Comparison of ENCODE assay signal across 23 mouse cellular contexts in genomic region chr6:67087837-67088440, GRCm38 (mm10). TPM values are rescaled to one million over a fixed set of nuclear protein-coding genes. Genes with fewer than 3 reads are reported as not detected.
A peak's percentile ranks its signal among the peaks of the same experiment; 100 is the strongest.
DNase-seq lines count a peak whose midpoint lies in the region; ATAC-seq and TF ChIP-seq lines count a peak whose summit lies in the region.
"Had no signal": no experiment of that assay in that cellular context is flagged by ENCODE, and none has a peak within 500 bp of the region (broad histone marks: within the 10 kb centered on the region; RNA-seq: fewer than 3 reads in every experiment).

No protein-coding gene starts in this region.

- no peak for TF ChIP-seq CTCF in G1E (IDR thresholded peaks at IDR 0.05; ENCODE audit: low read depth, low read length)
- no peak for TF ChIP-seq CTCF in gastrocnemius, adult 2 months (IDR thresholded peaks at IDR 0.05)

- peak; percentile 7 for DNase-seq in 416B (ENCODE audit: low read depth)
- DNase-seq in G1E (ENCODE audit: low spot score) = no peak
- DNase-seq in left cerebral cortex, postnatal 4 days = no peak
- no peak for DNase-seq in gastrocnemius, adult 2 months
- DNase-seq: adrenal gland, postnatal 14 days; cerebellum, adult 11 months; cerebellum, adult 2 months; cerebellum, adult 9-11 months; cerebellum, postnatal 25 days; gastrocnemius, postnatal 14 days; heart, adult 18-20 months; heart, postnatal 14 days; heart, postnatal 4 days had no signal

- no peaks in the 10 kb centered on the region for H3K36me3 ChIP-seq in G1E (replicated peaks)
- no peaks in the 10 kb centered on the region for H3K36me3 ChIP-seq in intestine, embryonic 16.5 days (ENCODE audit: control insufficient read depth, insufficient read depth, low read length)
- no peaks in the 10 kb centered on the region for H3K36me3 ChIP-seq in forebrain, embryonic 13.5 days (ENCODE audit: poor library complexity, severe bottlenecking)
- H3K36me3 ChIP-seq: embryonic facial prominence, embryonic 12.5 days; embryonic facial prominence, embryonic 15.5 days; forebrain, embryonic 15.5 days; heart, embryonic 10.5 days; heart, embryonic 13.5 days had no signal

- intact Hi-C loops in left cerebral cortex, postnatal 4 days (cut with DNase I) = no loop called here
- intact Hi-C loops in gastrocnemius, adult 2 months (cut with DNase I) = no loop called here

- 0 out of 2 replicates have a peak overlapping the region, but pooled peaks have one; percentile 29 for H3K9ac ChIP-seq in intestine, embryonic 16.5 days (ENCODE audit: low read depth, low read length)
- no peak overlapping the region for H3K9ac ChIP-seq in forebrain, embryonic 13.5 days
- H3K9ac ChIP-seq: embryonic facial prominence, embryonic 12.5 days; embryonic facial prominence, embryonic 15.5 days; forebrain, embryonic 15.5 days; heart, embryonic 13.5 days; hindbrain, embryonic 14.5 days had no signal

- peaks cover 14% of the 10 kb centered on the region for H3K4me1 ChIP-seq in G1E (ENCODE audit: insufficient read depth, low read depth, low read length)
- H3K4me1 ChIP-seq in intestine, embryonic 16.5 days (ENCODE audit: control insufficient read depth, insufficient read depth, low read length) = peaks cover 7% of the 10 kb centered on the region
- no peaks in the 10 kb centered on the region for H3K4me1 ChIP-seq in forebrain, embryonic 13.5 days
- H3K4me1 ChIP-seq: embryonic facial prominence, embryonic 12.5 days; embryonic facial prominence, embryonic 15.5 days; forebrain, embryonic 15.5 days; heart, embryonic 13.5 days had no signal

- H3K4me3 ChIP-seq in G1E (ENCODE audit: low read depth, low read length) = no peak overlapping the region
- H3K4me3 ChIP-seq in intestine, embryonic 16.5 days (ENCODE audit: low read length) = no peak overlapping the region
- H3K4me3 ChIP-seq in forebrain, embryonic 13.5 days = no peak overlapping the region
- no peak overlapping the region for H3K4me3 ChIP-seq in gastrocnemius, adult 2 months
- H3K4me3 ChIP-seq: embryonic facial prominence, embryonic 12.5 days; embryonic facial prominence, embryonic 15.5 days; forebrain, embryonic 15.5 days; heart, embryonic 10.5 days; heart, embryonic 13.5 days had no signal

- no peak overlapping the region for H3K27ac ChIP-seq in intestine, embryonic 16.5 days (ENCODE audit: low read length)
- no peak overlapping the region for H3K27ac ChIP-seq in forebrain, embryonic 13.5 days
- H3K27ac ChIP-seq in gastrocnemius, adult 2 months = no peak overlapping the region
- H3K27ac ChIP-seq: embryonic facial prominence, embryonic 12.5 days; embryonic facial prominence, embryonic 15.5 days; forebrain, embryonic 15.5 days; heart, embryonic 10.5 days; heart, embryonic 13.5 days; hindbrain, embryonic 14.5 days; hindbrain, postnatal 0 days had no signal

- H3K9me3 ChIP-seq in G1E (replicated peaks) = no peaks in the 10 kb centered on the region
- no peaks in the 10 kb centered on the region for H3K9me3 ChIP-seq in intestine, embryonic 16.5 days (ENCODE audit: control insufficient read depth, low read length)
- no peaks in the 10 kb centered on the region for H3K9me3 ChIP-seq in forebrain, embryonic 13.5 days (replicated peaks)
- H3K9me3 ChIP-seq: embryonic facial prominence, embryonic 12.5 days; embryonic facial prominence, embryonic 15.5 days; forebrain, embryonic 15.5 days; heart, embryonic 10.5 days; heart, embryonic 13.5 days had no signal

- H3K27me3 ChIP-seq in G1E (ENCODE audit: insufficient read depth, low read length) = peaks cover 4% of the 10 kb centered on the region
- H3K27me3 ChIP-seq in intestine, embryonic 16.5 days (replicated peaks; ENCODE audit: control insufficient read depth, insufficient read depth, low read length) = no peaks in the 10 kb centered on the region
- H3K27me3 ChIP-seq in forebrain, embryonic 13.5 days = no peaks in the 10 kb centered on the region
- H3K27me3 ChIP-seq: embryonic facial prominence, embryonic 12.5 days; embryonic facial prominence, embryonic 15.5 days; forebrain, embryonic 15.5 days; heart, embryonic 13.5 days had no signal

- no peak overlapping the region for H3K4me2 ChIP-seq in intestine, embryonic 16.5 days (ENCODE audit: low read depth, low read length)
- H3K4me2 ChIP-seq in forebrain, embryonic 13.5 days = no peak overlapping the region
- H3K4me2 ChIP-seq: embryonic facial prominence, embryonic 12.5 days; embryonic facial prominence, embryonic 15.5 days; forebrain, embryonic 15.5 days; heart, embryonic 13.5 days; hindbrain, embryonic 14.5 days had no signal

- ATAC-seq in G1E (ENCODE audit: extremely low read depth, insufficient number of reproducible peaks, low FRiP score, poor library complexity, severe bottlenecking) = 0 out of 2 replicates have a peak, but pooled peaks have one; percentile 26
- ATAC-seq in intestine, embryonic 16.5 days = peak; percentile 63
- ATAC-seq in forebrain, embryonic 13.5 days = no peak
- ATAC-seq: forebrain, embryonic 15.5 days; hindbrain, postnatal 0 days; inflammation-experienced regulatory T-cells, adult 6 months had no signal

- WGBS in intestine, embryonic 16.5 days = 61% methylated on average over 5 of the region's 5 CpGs
- WGBS in forebrain, embryonic 13.5 days = 89% methylated on average over 5 of the region's 5 CpGs

RNA-seq across cellular contexts. Expression of gene Gadd45a, which starts 50.7 kb away (rescaled TPM):
- total RNA-seq in G1E (2014; fragmentation: Nextera tagmentation) (118 and 134 TPM in 2 replicates), G1E (2017) (110 and 118 TPM in 2 replicates)
- polyA plus RNA-seq in G1E (2012) = 111 and 121 TPM in 2 replicates
- 27.4 and 30.2 TPM in 2 replicates for polyA plus RNA-seq in intestine, embryonic 16.5 days (2015; fragmentation: Nextera tagmentation; extraction: Ambion mirVana)
- 1 to 10 TPM; 3.2 to 4.0 TPM for total RNA-seq in left cerebral cortex, postnatal 4 days (2021)
- polyA plus RNA-seq in forebrain, embryonic 13.5 days (2015; fragmentation: Nextera tagmentation; extraction: Ambion mirVana) = 13.9 and 16.9 TPM in 2 replicates
- 10 to 100 TPM; 27.6 to 38.9 TPM for total RNA-seq in gastrocnemius, adult 2 months (2021)

Comparison
In these comparisons a context has a peak if more than half of its experiments do, and no peak if none do; other contexts are left out.
1. RNA of gene Gadd45a, which starts 50.7 kb away (total RNA-seq): 110 to 134 TPM in G1E and 27.6 to 38.9 TPM in gastrocnemius, adult 2 months; 3.2 to 4.0 TPM in left cerebral cortex, postnatal 4 days; every median in the first group is over 4 times any median in the second.